Mouse (Mus musculus) left cerebral cortex, adult 8-10 months (tissue): ENCODE data around the gene 1600002K03Rik. TPM values are rescaled to one million over a fixed set of nuclear protein-coding genes. Genes with fewer than 3 reads are reported as not detected.
A peak's percentile ranks its signal among the peaks of the same experiment; 100 is the strongest.

Source experiments
- DNase-seq, 2 experiments: peaks; one replicate each; pipeline ENCODE4 v3.0.0; 2022; ENCODE audit warnings: low spot score in 2 of 2
- total RNA-seq, 4 experiments: library from RNA; stranded (reverse); gene quantifications; 2 replicates each; pipeline ENCODE4 v1.2.4; 2022

Gene 1600002K03Rik
- 1 to 10 TPM; 4.1 to 6.0 (median 5.5) TPM for total RNA-seq

DNA sequence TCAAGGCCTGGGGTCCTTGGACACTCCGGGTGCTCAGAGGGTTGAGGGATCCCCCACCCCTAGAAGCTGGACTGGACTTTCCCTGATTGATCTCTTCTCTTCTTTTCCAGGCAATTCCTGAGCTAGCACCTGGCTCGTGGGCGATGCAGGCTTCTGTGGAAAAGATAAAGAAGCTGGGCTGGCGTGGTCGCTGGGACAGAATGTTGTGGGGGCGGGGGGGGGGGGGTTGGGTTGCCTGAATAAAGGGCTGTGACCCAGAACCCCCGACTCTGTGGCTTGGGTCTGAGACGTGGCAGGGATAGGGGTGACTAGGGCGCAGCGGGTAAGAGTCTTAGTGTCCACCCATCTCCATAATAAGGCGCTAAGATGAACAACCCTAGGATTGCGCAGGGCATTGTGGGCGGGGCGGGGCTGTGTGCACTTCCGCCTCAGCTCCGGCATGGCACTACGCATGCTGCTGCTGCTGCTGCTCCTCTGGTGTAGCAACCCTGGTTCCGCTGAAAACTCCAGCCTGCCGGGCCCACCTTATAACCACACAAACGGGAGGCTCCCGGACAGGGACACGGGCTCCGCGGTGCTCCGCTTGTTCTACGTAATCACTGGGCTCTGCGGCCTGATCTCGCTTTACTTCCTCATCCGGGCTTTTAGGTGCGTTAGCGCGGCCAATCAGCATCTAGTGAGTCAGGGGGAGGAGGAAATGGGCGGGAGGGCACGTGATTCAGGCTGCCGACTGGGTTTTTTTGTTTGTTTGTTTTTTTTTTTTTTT, at the start of gene 1600002K03Rik:
Gene 1600002K03Rik (plus strand): TSS at position 418 of the 766 bp plus-strand sequence.
- DNase-seq = peak; percentile 86 to 89

DNA sequence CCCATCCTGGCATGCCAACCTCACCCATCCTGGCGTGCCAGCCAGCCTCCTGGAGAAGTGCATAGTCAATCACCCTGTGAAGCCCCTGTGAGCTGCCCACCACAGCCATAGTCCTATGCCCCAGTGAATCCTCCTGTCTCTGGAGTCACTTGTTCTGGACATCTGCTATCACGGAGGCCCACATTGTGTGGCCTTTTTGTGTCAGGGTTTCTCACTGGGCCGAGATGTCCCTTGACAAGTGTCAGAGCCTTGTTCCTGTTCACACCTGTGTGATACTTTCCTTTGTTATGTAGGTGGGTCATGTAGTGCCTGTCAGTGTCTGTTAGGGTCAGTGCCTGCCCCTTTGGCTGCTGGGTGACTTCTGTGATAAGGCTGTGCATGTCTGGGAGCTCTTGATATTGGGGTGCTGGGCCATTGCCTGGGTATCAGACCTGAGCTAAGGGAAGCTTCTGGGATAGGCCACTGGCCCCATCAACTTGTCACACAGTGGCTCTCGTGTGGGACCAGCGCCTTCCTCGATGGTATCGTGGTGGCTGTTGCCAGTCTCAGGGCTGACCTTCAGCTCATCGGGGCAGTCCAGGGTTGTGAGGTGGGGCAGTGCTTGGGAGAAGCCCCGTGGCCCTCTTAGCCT, 48.7 kb upstream of the 1600002K03Rik start:
- DNase-seq = no peak

DNA sequence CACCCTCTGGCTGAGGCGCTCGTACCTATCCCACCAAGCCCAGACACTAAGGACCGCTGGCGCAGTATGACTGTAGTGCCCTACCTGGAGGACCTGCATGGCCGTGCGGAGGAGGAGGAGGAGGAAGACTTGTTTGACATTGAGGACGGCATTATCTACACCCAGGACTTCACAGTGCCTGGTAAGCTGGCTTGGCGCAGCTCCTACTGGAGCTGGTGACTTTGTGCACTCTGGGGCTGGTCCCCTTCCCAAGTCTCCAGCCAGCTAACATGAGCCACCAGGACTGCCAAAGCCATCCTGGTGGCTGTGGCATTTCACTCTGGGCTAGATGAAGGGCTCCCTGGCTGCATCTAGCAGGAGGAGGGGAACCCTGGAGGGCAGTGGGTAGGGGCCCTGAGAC, 44.8 kb upstream of the 1600002K03Rik start:
- DNase-seq = no peak

DNA sequence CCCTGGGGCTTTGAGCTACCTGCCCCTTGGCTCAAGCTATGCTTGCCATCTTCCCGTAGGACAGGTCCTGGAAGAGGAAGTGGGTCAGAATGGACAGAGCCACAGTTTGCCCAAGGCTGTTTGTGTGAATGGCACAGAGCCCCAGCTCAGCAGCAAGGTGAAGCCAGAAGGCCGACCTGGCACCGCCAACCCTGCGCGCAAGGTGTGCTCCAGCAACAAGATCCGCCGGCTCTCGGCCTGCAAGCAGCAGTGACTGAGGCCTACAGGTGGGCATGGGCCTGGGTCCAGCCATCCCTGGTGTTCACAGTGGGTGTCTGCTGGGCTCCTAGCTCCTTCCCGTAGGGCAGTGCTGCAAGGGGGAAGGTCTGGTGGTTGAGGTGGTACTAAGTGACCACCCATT, 42.9 kb upstream of the 1600002K03Rik start:
- no peak for DNase-seq

DNA sequence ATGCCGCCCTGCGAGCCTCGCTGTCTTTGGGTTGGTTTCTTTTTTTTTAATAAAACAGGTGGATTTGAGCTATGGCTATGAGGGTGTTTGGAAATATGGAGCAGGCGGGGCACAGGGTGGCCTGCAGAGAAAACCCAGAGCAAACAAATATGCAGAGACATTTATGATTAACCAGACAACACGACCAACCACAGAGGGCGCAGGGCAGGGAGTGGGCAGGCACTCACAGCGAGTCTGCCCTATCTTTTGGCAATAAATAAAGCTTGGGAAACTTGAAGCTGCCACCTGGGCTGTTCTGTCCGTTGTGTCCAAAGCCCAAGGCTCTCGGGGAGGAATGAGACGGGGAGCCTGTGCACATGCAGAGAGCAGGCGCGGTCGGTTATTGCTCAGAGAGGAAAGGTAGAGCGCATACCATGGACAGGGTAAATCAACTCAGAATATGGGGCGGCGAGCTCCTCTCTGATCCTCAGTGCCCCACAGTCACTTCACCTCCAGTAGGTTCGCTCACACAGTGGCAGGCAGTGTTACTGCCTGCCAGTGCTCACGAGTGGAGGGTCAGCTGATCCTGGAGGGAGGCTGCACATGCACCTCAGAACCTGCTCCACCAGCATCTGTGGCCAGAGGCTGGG, 42.2 kb upstream of the 1600002K03Rik start:
- no peak for DNase-seq

DNA sequence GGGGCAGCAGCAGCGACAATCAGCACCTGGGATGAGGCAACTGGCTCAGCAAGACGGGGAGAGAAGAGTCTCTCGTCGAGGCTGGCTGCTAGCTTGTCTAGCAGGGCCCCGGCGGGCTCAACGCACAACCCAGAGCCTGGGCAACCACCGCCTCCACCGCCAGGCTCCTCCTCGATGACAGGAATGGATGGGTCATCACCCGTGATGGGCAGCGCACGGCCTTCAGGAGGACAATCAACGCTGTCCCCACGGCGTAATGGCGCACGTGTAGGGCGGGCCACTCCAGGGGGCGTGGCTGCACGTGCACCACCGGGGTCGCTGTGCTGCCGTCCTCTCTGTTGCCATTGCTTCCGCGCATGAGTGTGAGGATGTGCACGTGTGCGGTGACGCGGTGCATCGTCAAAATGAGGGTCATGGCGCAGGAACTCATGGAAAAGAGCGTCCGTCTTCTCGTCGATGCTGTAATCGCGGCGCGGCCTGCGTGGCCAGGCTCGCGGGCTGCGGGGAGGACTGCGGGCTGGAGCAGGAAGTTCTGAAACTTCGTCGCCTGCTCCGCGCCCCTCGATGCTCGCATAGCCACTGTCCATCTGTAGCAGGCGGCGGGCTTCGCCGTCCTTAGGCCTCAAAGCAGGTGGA, 41.3 kb upstream of the 1600002K03Rik start:
- peak in 1 of 2 experiments; percentile 61 for DNase-seq

DNA sequence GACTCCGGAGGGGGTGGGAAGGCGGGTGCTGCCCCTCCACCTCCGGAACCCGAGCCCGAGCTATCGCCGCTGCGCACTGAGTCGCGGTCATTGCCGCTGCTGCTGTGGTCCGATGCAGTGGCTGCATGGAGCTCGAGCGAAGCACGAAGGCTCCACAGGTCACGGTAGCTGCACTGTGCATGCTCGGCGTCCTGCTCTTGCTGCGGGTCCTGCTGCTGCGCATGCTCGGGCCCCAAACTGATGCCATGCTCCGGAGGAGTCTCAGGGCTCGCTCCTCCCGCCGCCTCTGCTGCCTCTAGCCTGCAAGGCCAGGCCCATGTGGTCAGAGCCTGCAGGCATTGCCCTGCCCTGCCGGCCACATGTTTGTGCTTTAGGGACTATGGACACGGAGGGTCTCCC, 40.8 kb upstream of the 1600002K03Rik start:
- peak in 1 of 2 experiments; percentile 33 for DNase-seq

DNA sequence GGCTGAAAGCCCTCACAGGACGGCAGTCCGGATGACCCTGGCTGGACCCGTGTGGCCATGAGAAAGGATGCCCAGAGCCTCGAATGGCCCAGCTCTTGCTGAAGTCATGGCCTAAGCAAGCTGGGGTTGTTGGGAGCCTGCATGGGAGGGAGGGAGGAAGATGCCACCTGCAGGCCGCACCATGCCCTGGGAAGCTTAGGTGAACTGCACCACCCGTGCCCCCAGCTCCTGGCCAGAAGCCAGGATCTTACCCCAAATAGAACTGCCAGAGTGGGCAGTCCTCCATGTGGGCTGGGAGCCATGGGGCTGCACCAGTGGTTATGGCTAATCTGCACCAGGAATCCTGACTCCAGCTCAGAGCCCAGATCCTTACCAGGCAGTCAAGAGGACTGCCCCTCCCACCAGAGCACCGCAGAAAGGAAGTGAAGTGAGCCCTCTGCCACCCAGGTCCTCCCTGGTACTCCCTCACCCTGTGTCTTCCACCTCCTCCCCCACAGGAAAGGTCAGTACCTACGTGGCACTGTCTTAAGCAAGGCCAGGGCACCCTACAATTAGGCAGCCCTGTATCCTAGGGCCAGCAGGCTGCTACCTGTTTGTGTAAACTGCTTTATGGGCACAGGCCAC, 39.4 kb upstream of the 1600002K03Rik start:
- DNase-seq = peak in 1 of 2 experiments; percentile 62

DNA sequence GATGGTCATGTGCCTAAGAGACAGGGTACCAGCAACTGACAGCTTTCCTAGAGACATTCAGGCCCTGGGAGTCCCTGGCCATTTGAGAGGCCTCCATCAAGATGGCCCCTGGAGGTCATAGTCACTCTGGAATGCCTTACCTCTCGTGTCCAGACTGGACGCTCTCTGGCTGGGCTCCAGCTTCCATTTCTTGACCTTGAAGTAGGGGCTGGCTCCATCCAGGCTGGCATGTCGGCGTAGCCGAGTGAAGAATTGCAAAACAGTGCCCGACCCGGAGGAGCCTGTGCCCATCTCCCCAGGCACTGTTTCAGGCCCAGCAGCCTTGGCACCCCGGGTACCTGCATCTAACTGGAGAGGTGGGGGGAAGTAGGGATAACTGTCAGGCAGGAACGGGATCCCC, 38.3 kb upstream of the 1600002K03Rik start:
- DNase-seq = no peak

DNA sequence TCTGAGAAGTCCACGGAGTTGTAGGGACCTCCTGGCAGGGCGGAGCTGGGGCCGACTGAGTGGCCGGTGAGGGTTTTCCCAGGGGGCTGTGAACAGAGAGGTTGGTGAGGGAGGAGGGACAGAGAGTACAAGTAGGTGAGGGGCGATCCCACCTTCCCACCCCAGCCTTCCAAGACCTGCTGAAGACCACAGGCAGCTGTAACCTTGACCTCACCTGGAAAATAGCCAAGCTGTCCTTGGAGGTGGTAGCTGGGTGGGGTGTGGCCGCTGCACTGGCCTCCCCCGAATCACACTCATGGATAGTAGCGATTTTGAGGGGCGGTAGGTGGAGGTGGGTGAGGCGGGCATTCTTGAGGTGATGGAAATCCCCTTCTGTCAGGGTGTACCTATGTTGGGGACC, 37.6 kb upstream of the 1600002K03Rik start:
- peak in 1 of 2 experiments; percentile 25 for DNase-seq

DNA sequence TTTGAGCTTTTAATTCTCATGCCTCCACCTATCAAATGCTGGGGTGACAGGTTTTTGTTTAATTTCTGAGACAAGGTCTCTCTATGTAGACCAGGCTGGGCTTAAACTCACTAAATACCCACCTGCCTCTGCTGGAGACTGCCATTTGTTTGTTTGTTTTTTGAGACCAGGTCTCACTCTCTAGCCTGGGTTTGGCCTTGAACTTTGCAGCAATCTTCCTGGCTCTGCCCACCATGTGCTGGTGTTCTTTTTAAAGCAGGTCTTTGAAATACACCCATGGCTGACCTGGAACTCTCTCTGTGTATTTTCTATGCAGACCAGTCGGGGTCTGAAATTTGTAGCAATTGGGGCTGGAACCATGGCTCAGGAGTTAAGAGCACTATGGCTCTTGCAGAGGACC, 37.1 kb upstream of the 1600002K03Rik start:
- DNase-seq = no peak

DNA sequence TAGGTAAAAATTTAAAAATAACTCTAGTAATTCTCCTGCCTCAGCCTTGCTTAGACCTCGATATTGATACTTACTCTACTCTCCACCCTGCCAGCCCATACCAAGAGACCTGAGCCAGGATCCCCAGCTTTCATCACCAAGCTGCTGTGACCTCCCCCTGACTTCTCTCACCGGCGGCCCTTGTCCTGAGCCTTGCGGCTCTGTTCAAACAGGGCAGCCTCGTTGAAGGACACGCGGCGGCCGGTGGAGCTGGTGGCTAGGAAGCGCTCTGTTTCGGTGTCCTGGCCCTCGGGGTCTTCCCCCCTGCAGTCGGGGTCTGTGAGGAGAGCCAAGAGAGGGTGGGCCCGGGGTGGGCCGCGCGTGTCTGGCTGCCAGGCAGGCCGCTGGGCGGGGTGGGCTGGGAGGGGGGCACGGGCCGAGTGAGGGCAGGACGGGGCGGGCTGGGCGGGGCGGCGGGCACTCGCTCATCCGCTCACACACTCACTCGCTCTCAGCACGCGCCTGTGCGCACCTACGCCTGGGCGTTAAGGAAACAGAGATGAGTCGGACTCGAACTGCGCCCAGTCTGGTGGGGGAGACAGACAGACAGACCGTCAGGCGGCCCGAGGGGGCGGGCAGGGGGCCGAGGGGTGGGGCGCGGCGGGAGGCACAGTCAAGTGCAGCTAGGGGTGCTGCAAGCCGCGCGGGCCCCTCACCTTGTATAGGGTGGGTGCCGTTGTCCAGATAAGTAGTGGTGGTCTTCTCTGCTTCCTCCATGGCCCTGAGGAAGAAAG, 36.4 kb upstream of the 1600002K03Rik start:
- no peak for DNase-seq

DNA sequence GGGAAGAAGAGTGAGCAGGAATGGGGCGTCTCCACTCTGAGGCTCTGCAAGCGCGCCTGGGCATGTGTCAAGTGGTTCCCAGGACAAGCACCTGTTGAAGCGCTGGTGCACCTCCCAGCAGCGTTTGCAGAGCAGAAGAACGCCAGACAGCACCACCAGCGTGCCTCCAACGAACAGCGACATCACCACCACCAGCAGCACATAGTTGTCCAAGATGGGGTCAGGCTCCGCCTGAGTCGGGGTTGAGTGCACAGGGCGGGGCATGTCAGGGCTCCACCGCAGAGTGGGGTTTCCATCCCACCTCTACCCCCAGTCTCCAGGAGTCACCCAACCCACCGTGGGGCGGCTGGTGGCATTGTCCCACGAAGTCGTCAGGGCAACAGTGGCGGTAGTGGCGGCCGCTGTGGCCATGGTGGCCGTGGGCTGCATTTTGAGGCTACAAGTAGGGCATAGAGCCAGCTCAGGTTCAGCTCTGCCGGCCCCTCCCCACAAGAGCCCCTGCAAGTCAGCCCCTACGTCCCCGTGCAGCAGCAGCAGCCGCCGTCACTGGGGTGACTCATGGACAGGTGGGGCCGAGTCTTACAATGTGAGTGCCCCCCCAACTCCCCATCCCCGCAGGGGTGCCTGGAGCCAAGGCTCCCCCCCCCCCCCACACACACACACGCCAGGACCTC, 35.7 kb upstream of the 1600002K03Rik start:
- DNase-seq = peak in 1 of 2 experiments; percentile 75

DNA sequence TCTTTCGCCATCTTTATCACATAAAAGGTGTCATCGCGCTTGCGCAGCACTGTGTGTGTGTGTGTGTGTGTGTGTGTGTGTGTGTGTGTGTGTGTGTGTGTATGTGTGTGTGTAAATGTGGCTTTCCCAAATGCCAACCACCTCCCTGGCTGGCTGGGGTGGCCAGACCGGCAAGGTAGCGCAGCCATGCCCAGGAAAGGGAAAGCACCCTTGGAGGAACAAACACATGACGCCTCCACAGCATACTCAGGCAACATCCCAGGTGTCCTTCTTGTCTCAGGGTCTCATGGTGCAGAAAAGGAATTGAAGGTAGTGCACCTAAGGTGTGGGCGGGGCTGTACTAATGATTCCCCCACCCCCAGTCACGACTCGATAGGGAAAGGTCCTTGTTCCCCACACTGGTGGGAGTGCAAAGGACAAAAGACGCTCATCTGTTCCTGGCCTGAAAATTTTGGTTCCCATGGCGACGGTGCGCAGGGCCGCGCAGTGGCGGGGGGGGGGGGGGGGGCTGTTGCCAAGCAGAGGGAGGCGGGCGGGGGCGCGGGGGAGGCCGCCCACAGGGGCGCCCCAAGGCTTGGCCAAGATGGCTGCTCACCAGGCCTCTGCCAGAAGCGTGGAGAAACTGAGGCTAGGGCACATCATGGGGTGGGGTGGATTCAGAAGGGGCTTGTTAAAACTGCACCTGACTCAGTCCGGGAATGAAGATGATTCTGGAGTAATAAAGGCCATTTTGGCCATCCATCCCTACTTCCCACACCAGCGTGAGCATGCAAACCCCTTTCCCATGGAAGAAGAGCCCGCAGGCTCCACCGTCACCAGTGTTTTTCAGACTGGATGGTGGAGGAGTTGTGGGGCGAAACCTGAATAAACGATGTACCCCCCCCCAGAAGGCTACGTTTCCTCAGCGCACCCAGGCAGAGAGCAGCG, 34.9 kb upstream of the 1600002K03Rik start:
- peak in 1 of 2 experiments; percentile 73 for DNase-seq

DNA sequence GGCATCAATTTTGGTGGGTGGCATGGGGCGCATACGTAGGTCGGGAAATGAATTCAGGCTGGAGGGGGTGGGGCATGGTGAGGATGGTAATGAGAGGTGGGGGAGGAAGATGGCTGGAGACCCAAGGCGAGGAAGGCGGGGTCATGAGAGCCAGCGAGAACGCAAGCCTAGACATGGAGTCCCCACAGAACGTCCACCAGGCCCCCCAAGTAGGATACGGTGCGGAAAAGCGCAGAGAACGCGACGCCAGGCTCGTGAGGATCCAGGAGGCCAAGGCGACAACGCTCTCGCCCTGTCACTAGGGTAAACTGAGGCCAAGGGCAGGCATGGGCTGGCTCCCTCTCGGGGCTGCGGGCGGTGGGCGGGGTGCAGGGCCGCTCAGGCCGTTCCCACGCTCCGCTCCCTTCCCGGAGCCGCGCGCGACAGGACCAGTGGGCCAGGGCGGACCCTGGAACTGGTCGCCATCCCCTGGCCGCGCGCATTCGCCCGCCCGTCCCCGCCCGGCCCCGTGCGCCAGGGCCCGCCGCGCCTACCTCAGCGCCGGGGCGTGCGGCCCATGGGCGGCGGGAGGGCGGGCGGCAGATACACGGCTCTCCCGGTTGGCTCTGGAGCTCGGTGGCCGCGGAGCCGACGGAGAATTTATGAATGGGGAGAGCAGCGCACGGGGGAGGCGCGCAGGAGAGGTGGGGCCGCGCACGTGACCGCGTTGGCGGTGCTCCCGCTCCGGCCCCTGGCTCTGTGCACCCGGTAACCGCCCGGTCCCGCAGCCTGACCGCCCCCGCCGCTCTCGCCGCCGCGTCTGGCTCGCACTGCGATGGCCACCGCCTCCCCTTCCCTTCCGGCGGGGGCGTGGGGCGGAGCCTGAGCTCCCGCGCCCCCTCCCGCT, 33.9 kb upstream of the 1600002K03Rik start, which contains the start of gene Atp5d:
Gene Atp5d (plus strand): TSS at position 80 of the 886 bp plus-strand sequence.
- DNase-seq = peak; percentile 65 to 79

DNA sequence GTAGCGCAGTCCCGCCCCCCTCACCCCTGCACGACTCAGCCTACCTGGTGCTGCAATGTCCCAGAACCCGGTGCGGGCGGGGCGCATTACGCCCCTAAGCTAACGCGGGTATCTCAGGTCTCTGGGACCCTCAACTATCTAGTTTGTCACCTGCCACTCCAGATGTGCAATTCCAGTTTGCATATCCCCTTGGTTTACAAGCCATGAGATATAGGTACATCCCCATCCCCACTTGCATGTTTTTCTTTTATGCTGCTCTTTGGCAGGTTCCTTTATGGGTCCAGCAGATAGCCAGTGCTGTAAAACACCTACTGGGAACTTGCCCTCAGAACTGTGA, 33.3 kb upstream of the 1600002K03Rik start:
- no peak for DNase-seq

DNA sequence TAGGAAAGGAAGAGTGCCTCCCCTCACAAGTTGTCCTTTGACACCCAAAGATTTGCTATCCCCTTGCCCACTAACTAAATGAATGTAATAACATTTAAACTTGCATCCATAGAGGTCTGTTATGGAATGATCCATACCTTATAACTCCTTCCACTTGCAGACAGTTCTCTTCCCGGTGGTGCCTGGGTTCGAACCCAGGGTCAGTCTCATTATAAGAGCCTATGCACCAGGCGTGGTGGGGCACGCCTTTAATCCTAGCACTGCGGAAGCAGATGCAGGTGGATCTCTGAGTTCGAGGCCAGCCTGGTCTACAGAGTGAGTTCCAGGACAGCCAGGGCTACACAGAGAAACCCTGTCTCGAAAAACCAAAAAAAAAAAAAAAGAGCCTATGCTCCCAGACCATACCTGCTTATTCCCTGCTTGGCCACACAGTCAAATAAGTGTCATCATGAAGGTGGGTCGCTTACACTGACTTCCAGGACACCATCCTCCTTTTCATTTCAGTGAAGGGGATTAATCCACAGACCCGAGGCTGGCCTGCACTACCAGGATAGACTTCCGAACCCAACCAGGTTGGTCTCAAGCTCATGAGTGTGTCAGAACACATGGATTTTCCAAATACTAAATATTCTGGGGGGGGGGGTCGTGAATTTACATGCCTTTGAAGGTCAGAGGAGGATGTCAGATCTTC, 32.6 kb upstream of the 1600002K03Rik start:
- no peak for DNase-seq
